Mouse (Mus musculus) embryo, embryonic 11 days (tissue): ENCODE results near the gene Polr2g.
"Not testable (repeated sequence)": the region's sequence is repeated elsewhere in the genome, so short reads cannot be mapped to it uniquely, and the experiment has no call there.

Source experiments
- DNase-seq: peaks from one replicate; pipeline ENCODE4 v3.0.0-alpha.2; 2015

The Polr2g gene

DNA sequence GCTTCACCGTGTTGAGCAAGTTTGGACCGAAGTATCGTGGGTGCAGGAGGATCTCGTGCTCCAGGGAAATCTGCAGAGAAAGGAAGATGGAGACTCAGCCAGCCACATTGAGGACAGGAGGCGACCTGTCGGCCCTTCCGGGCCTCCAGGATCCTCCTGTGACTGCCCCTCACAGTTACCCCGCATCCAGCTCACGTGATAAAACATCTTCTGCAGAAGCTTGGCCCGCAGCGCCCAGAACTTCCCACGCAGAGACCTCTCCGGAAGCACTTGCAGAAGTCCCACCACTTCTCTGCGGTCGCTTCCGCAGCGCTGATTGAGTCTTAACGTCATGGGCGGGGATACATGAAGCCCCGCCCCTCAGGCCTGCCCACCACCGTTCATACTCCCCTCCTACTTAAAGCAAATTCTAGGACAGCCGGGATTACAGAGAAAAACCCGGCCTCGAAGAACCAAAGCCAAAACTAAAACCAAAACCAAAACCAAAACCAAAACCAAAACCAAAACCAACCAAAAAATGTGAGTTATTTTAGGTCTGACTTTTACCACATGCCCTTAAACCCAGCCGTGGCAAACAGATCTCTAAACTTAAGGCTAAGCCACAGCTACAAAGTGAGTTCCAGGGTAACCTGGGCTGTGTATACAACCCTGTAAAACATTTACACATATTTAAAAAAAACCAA lies at the start of gene Polr2g:
Gene Polr2g, minus strand, starts transcription at position 314 of the 683 bp plus-strand sequence.
- DNase-seq: peak; percentile 96

DNA sequence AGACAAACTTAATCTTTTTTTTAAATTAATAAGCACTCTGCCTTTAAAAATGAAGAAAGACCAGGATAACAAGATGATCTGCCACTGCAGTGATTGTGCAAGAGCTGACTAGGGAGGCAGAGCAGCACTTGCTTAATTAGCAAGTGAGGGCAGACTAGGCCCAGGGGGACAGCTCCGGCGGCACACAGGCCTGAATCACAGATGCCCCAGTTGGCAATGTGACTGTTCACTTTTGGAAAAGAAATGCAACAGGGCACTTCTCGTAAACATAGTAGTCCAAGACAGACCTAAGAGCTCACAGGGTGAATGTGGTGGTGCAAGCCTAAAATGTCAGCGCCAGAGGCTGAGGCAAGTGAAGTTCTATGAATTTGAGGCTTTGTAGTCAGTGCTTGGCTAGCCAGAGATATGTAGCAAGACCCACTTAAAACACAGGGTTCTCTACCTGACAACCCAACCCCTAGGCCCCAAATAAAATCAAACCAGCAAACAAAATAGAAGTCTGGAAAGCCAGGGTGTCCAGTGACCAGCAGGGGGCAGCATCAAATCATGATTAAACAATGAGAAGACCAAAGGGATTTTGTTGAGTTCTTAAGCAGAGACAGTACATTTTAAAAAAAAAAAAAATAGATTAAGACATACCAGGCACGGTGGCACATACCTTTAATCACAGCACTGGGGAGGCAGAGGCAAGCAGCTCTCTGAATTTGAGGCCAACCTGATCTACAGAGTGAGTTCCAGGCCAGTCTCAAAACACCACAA lies 46.2 kb upstream of the Polr2g start:
- peak; percentile 88 for DNase-seq

DNA sequence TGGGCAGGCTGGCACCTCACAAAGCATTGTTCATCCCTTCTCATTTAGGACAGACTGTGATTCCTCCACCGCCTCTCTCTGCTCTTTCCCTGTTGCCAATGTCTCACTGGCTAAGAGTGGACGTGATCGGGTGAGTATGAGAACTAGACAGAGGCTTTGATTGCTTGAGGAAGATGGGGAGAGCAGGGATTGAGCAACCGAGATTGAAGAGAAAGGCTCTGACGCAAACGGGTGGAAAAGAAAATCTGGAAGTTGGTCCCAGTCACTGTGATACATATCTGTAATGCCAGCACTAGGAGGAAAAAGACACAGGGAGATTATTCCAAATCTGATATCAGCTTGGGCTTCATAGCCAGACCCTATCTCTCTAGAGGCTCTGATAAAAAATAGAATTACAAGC lies 44.6 kb upstream of the Polr2g start:
- DNase-seq: no peak

DNA sequence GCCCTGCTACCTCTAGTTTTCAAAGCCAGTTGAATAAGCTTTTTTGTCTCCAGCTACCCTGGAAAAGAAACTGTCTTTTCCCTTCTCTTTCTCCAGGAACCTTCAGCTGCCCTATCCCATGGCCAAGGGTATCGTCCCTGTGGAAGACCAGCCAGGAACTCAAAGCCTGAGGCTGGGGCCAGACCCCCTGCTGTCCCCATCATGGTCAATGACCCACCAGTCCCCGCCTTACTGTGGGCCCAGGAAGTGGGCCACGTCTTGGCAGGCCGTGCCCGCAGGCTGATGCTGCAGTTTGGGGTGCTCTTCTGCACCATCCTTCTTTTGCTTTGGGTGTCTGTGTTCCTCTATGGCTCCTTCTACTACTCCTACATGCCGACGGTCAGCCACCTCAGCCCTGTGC lies 42.6 kb upstream of the Polr2g start:
- DNase-seq: no peak

DNA sequence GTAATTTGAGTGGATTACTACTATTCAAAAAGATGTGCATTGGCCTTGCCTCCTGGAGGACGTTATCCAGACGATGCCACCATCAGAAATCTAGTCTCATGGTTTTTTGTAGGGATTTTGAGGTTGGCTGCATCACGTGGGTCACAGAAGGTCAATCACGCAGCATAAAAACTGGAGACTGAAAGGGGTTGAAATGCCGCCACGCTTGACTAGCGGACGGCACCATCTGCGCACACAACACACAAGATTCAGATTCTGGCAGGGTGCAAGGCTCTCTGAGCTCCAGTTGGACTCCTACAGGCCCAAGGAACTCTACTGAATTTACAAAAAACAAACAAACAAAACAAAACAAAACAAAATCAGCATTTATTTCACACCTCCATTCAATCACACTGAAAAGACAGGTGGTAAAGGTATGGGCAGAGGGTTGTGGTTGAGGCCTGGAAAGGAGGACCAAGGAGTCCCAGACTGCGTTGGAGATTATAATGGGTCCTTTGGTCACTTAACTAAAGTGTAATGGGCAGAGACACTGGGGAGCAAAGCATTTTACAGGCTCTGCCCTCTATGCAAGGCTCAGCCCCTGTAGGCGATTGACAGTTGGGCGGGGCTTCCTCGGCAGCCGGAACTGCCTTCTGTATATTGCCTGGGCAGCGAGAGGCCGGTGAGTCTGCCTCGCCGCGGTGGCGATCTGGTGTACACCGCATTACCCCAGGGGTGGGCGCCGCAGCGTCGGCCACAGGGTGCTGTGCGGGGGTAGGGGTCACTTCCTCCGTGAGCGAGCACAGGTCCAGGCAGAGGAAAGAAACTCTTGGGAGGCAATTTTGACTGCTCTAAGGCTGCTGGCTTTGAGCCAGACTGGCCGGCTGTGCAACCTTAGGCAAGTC lies 41.8 kb upstream of the Polr2g start:
- peak; percentile 84 for DNase-seq

DNA sequence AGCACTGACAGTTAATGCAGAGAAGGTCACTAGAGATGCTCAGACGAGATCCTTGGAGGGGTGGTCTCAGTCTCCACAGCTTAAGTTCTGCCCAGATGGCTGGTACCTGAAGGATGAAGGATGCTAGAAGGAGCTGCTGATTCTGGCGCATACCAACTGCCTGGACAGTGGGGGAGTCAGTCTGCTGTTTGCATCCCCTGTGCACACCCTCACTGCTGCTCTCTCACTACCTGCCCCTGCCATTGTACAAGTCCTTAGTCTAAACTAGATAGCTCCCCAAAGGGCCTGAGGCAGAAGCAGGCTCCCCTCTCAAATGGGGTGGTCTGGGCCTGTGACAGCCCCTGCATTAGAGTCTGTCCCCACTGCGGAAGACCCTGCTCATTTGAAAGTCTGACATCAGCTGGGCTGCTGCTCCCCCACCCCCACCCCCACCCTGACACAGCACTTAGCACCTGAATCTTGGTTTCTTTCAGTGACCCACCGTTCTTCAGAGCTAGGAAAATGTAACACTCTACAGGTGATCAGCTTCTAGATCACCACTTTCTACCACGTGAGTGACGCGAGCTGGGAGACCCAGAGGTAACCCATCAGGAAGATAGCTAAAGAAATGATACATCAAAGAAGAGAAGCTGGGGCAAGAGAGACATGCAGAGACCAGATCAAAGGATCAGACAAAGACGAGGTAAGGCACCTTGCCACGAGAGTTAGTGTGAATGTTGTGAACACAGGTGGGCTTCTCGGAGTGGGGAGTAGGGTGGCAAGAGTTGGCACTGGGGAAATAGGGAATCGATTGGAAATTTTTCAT lies 40.9 kb upstream of the Polr2g start, which contains the start of gene Gng3:
Gene Gng3, minus strand, starts transcription at position 92 of the 805 bp plus-strand sequence.
- DNase-seq: peak; percentile 57

DNA sequence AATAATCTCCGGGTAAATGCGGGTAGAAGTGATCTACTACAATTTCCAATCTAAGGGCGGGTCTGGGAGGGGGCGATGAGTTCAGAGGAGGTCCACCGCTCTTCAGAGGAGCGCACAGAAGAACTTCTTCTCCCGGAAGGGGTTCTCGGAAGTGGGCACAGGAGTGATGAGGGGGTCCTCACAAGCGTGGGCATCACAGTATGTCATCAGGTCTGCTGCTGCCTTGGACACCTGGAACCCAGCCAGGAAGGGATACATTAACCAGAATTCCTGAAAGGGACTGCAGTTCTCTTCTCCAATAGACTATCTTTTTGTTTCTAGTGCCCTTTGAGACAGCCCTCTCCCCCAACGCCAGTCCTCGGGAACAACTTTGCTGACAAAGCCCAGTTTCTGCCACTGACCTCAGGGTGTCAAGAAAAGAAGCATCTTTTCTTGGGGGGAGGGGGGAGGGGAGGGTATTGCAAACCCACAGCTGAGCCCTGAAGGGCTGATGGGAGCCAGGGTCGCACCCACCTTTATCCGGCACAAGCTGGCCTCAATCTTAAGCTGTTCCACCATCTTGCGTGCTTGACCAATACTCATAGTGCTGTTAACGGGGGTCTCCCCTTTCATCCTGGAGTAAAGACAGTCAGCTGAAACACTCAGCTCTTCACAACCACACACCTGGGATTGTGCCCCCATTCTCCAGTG lies 39.8 kb upstream of the Polr2g start:
- peak; percentile 39 for DNase-seq

DNA sequence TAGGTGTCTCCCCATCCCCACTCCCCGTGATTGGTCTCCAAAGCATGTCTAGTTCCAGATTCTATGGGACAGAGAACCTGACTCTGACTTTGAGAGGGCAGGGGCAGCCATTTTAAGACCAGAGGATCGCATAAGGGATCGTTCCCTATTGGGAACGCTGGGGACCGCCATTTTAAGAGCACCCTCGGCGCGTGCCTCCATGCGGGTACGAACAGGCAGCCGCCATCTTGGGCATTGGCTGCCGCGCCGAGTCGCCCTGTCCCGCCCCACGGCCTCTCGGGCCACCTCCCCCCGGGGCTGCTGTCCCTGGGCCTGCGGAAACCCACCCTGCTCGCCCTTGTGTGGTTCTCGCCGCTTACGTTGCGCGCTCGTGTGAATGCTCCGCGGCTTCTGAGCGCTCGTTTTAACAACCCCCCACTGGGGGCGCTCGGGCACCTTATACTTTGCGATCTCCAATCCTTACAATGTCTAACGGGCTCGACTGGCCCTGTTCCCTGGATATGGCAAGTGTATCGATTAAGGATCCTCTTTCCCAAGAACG lies 38.9 kb upstream of the Polr2g start, which contains the start of gene Bscl2:
Gene Bscl2, plus strand, starts transcription at position 217 of the 541 bp plus-strand sequence.
- DNase-seq: peak; percentile 92

DNA sequence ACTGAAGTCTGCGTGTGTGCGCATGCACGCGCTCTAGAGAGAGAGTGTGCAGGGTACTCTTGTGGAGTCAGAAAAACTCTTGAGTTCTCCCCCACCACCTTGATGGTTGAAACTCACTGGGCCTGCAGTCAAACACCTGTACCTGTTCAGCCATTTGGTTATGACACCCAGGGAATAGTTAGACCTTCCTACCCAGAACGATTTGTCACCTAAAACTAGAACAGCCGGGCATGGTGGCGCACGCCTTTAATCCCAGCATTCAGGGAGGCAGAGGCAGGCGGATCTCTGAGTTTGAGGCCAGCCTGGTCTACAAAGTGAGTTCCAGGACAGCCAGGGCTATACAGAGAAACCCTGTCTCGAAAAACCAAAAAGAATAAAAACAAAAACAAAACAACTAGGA lies 38.0 kb upstream of the Polr2g start:
- DNase-seq: not testable (repeated sequence)

DNA sequence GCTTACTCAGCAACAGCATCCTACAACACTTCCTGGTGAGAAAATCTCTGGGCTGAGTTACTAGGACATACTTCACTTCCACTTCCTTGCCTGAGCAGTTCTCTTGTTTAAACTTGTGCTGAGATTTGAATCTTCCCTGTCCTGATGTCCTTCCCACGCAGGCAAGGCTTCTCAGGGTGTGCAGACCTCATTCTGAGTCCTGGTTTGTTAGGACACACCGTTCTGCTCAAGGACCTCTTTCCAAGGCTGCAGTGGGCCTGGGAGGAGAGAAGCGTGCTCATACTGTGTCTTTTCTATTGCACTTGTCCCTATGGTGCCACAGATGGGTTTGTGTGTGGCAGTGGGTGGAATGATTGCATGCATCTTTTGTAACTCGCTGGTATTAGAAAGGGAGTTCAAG lies 34.6 kb upstream of the Polr2g start:
- no peak for DNase-seq

DNA sequence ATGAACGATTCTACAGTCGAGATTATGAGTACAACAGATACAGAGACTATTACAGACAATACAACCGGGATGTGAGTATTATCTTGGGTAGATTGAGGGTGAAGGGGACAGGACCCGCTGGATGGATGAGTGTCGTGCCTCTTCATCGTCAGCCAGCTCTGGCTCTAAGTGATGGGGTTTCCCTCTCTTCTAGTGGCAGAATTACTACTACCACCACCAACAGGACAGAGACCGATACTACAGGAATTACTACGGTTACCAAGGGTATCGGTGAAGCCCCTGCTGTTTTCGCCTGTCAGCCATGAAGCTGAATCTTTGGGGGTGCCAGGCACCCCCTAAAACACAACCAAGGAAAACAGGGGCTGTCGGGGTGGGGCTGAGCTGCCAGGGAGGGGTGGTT lies 32.9 kb upstream of the Polr2g start:
- no peak for DNase-seq

DNA sequence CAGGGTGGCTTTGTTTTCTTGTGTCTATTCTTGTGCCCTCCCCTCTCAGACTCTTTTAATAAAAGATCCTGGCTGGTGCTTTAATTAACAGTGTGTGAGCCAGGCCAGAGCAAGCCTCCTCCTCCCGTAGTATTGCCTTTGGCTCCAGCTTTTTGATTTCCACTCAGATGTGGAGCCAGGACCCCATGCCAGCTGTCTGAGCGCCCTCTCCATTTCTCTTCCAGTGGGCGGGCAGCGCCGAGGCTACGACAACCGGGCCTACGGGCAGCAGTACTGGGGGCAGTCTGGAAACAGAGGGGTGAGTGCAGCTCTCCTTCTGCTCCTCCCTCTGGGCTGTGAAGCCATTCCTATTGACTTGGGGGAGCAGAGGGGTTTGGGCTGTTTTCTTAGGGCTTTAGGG lies 32.3 kb upstream of the Polr2g start:
- no peak for DNase-seq

DNA sequence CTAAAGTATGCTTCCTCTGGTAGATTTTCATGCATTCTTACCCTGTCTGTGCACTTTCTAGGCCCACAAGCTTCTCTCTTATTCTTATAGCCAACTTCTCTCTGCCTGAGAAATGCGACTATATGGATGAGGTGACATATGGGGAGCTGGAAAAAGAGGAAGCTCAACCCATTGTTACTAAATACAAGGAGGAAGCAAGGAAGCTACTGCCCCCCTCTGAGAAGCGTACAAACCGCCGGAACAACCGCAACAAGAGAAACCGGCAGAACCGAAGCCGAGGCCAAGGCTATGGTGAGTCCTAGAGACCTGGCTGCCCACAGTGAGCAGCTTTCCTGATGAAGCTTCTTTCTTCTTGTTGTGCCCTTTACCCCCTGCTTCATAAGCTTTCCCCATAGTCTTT lies 31.3 kb upstream of the Polr2g start, which contains the start of gene AC129217.1:
Gene AC129217.1, plus strand, starts transcription at position 114 of the 400 bp plus-strand sequence.
- DNase-seq: no peak

DNA sequence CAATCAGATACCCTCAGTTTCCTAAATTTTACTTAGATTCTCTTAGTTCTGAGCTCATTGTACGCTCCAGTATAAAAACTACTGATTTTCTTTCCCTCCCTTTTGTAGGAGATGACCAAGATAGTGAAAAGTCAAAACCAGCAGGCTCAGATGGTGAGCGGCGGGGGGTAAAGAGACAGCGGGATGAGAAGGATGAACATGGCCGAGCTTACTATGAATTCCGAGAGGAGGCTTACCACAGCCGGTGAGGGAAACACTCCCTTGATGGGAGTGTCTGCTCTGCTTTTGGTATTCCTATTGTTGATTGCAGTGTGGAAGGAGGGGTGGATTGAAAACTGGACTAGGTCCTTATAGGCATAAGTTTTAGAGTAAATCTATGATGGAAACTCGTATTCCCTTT lies 24.3 kb upstream of the Polr2g start:
- DNase-seq: no peak

DNA sequence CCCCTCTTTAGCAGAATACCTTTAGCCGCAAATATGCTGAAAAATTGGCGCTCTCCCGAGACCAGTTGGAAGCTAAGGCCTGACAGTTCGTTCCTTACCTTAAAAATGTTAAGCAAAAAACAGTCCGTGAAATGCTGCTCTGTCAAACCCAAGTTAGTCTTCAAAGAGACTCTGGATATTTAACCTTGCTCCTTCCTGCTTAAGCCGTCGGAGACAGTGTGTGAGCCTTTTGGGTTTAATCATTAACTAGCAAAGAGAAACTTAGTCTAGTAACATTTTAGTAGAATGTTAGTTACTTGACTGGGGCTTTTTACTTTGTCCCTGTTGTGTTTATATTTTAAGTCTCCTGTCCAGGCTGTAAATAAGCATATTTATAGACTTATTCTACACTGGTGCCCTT lies 22.8 kb upstream of the Polr2g start:
- no peak for DNase-seq

DNA sequence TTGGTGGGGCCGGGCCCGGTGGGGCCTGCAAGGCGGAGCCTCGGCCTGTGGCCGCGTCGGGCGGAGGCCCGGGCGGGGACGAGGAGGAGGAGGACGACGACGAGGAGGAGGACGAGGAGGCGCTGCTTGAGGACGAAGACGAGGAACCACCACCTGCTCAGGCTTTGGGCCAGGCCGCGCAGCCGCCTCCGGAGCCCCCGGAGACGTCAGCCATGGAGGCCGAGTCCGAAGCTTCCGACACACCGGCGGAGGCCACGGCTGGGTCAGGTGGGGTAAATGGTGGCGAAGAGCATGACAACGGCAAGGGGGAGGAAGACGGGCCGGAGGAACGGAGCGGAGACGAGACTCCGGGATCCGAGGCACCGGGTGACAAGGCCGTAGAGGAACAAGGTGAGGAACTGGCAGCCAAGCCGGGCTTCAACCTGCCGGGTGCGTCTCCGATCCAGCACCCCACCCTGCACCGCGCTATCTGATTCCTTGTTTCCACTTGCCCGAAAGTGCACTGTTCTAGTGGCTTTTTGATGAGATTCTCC lies 22.1 kb upstream of the Polr2g start:
- no peak for DNase-seq

DNA sequence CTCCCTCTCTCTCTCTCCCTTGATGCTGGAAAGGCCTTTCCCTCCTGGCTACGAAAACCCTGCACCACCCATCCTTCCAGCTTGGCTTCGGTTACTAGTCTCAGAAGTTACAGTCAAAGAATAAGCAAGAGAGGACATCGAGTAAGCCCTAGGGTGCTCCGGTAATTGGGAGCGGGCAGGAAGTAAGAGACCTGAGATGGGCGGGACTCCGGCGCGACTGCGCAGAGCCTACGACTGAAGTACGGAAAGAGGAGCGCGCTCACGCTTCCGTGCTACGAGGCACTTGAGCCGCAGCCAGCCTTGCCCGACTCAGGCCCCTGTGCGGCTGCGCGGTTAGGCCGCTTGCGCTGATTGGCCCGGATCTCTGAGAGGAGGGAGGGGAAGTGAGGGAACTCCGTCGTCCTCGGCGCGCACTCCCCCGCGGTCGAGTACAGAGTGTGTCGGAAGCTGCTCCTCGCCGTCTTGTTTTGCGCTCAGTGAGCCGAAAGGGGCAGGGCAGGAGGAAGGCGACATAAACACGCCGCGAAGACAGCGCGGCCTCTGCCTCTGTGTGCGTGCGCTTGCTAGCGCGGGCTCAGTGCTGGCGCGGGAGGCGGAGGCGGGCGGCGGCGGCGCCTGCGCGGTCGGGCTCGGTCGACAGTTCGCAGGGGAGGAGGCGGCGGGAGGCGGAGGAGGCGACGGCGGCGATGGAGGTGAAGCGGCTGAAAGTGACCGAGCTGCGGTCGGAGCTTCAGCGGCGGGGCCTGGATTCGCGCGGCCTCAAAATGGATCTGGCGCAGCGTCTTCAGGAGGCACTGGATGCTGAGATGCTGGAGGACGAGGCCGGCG lies 21.4 kb upstream of the Polr2g start, which contains the start of gene Hnrnpul2:
Gene Hnrnpul2, plus strand, starts transcription at position 415 of the 828 bp plus-strand sequence.
- peak; percentile 99 for DNase-seq

DNA sequence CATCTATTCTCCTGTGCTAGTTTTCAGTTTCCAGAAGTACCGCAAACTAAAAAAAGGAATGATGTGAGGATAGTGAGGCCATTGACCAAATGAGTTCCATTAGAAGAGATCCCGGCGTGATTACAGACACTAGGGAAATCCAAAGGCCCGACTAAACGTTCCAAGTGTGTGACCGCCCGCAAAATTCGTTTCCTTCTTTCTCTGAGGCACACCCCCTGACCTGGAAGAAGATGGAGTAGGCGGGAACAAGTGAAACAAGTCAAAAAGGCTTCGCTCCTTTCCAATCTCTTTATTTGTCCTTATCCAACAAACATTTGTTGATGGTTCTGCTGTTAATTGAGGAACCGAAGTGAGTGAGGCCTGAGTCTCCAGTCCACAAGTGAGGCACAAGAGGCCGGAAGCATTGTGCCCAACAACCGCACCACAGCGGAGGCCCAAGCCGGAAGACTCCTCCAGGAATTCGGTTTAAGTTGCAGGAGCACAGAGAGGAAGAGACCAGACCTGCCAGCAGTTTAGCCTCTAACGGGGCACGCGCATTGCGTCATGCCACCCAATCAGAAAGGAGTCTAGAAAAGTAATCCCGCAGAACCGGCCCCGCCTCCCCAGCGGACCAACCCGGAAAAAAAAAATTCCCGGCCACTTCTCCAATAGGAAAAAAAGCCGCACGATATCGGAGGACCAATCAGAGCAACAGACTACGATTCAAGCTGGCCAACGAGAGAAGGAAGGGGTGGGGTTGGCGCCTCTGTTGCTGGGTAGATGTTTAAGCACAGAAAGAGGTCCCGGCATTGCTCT lies 20.6 kb upstream of the Polr2g start, which contains the start of gene Ttc9c:
Gene Ttc9c, minus strand, starts transcription at position 533 of the 795 bp plus-strand sequence.
- peak; percentile 99 for DNase-seq

DNA sequence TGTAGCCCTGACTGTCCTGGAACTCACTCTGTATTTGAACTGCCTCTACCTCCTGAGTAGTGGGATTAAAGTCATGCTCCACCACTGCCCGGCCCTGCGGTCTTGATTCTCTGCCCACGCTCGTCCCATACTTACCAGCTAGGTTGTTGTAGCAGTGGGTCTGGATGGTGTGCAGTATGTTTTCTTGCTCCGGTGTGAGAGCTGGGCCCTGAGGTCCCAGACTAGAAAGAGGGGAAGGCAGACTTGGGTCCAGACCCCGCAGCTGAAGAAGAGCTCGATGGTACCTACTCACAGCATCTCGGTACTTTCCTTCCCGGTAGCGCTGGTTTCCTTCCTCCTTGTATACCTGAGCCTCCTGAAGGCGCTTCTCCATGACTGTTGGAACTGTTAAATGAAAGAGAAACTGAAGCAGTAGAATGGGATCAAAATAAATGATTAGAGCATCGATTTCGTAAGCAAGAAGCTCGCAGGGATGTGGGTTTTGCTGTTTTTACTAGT lies 20.0 kb upstream of the Polr2g start:
- DNase-seq: no peak
